Mouse (Mus musculus): ENCODE measurements at regions not wholly inside any gene's neighbourhood (a gene's known extent, or its start where the extent isn't known, plus 50 kb on each side); places are given as distances from the start of the nearest gene placed in this dataset.
A peak's percentile ranks its signal among the peaks of the same experiment; 100 is the strongest.

DNA sequence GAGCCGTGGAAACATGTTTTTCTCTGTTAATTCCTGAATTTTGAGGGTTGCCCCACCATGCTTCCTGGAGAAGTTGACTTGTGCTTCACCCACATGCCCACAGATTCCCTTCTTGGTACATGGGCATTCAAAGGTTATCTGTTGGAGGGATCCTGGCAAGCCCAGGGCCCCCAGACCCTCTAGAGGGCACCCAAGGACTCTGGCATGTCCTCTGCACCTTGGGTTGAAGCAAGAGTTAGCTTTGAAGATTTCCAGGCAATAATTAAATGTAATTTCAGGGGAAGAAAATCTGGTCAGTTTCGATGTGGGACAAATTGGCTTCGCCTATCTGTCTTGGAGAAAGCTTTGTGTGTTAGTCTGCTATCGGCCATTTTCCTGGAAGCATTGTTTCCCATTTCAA lies 339.0 kb upstream of the Zmiz1 start:
- peak; percentile 23 for DNase-seq (ENCODE audit: low read depth, low spot score)

DNA sequence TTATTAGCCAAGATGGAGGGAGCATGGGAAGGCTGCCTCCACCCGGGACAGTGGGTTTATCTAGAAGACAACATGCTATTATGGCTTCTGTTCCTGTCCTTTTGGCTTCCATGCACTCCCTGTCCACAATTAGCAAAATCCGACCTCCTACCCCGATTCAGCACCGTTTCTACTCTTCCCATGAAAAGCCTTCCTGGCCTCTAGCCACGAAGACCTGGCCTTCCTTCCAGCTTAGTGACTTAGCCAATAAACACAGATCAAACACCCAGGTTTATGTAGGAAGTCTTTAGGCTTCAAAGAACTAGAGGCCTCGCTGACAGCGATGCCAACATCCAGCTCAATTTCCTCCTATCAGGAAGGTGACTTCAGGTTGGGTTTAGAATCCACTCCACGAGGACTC lies 338.5 kb upstream of the Zmiz1 start:
- DNase-seq (ENCODE audit: low read depth, low spot score): no peak

DNA sequence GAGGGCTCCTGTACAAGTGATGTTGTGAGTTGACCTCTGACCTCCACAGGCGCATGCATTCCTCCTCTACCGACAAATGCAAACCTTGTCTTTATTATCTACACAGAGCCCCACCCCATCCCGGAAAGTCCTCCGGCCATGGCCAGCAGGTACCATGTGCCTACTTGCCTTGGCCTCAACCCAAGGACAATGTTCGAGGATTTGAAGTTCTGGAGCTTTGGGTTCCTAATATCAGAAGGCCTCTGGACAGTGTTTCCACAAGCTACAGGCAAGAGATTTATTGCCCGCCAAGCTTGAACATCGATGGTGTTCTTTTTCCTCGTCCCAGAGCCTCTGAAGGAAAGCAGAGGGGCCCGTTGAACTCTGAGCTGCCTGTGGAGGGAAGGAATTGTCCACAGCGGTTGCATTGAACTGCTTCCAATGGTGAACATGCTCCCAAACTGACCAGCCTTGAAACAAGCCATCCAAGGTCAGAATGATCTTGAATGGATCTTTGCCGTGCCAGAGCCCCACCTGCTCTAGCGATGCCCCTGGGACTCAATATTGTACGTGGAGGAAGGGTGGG lies 335.9 kb upstream of the Zmiz1 start:
- no peak for DNase-seq (ENCODE audit: low read depth, low spot score)

DNA sequence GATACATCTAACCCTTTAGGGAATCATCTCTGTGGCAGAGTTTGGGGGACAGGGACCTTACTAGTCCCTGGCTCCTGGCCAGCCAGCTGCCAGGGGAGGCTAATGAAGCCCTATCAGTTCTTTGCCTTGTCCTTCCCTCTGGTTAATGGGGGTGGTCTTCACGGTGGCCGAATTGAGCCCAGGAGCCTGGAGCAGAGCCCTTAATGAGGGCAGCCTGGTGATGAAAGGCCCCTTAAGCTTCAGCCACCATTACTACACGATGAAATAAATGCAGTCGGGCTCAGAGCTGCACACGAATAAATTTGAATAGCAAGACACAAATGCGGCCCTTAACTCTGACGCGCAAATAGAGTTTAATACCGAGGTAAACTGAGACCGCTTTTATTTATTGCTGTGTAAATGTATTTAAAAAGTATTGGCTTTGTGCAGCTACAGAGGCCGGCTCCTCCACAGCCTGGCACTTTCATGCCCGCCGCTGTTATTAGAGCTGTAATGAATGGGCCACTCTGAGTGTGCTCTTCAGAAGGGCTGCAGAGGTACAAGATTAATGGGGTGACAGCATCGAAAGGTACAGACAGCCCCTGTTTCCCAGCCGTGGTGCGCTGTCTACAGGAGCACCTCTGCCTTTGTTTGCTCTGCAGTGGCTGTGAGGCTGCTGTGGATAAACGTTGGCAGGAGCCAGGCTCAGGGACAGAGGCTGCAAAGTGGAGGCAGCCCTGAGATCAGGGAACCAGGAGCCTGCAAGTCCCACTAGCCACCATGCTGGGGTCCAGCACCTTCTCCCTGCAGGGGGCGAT lies 335.2 kb upstream of the Zmiz1 start:
- DNase-seq (ENCODE audit: low read depth, low spot score): peak; percentile 31

DNA sequence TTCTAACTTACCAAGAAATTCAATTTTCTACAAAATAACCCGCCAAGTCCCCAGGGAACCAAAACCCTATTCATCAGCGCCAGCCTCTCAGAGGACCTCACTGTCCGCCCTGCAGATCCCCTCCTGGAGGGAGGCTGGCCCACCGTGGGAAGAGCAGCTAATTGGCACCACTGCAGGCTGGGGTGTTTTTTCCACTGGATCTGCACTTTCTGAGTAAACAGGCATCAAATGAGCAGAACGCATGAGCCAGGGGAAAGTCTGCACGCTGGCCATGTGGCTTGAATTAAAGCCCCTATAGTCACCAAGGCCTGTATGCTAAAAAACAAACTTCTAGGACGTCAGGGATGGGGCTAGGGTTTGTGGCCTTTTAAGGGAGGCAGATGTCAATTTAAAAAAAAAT lies 332.4 kb upstream of the Zmiz1 start:
- no peak for DNase-seq (ENCODE audit: low read depth, low spot score)

DNA sequence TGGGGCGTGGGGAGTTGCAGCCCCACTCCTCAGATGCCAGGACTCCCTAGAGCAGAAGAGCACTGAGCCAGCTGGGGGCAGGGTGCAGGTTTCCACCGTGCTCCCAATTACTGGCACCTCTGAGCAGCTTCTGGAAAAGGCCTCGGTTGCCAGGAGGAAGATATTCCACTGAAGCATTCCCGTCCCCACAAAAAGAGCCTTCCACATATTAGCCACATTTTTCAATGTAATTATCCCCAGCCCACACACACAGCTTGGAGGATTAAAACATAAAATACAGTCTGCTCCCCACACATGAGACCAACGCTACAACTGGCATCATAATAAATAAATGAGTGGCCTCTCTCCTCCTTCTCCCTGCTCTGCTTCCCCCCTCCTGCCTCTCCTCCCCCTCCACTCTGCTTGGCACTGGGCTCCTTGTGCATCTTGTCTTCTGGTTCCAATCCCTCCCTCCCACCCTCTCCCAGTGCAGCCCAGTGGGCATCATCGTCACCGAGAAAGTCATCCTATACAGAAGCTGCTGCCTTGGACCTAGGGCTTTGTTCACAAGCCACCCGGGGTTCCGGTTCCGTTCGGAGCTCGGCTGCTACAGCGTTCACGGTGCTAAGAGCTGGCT lies 331.3 kb upstream of the Zmiz1 start:
- DNase-seq (ENCODE audit: low read depth, low spot score): peak; percentile 76

DNA sequence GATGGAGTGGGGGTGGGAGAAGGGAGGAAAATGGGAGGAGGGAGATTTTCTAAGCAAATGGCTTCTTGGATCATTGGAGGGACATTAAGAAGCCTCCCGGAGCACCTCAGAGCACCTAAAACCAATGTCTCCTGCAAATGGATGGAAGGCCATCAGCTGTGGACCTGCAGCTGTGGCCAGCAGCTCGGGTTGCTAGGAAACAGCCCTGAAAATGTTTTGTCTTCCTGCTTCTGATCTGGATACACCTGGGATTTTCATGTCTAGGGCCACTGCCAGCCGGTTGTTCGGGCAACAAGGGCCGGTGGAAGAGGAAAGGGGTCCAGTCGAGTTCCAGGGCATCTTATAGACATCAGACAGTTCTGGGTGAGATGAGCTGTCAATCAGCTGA lies 330.8 kb upstream of the Zmiz1 start:
- no peak for DNase-seq (ENCODE audit: low read depth, low spot score)

DNA sequence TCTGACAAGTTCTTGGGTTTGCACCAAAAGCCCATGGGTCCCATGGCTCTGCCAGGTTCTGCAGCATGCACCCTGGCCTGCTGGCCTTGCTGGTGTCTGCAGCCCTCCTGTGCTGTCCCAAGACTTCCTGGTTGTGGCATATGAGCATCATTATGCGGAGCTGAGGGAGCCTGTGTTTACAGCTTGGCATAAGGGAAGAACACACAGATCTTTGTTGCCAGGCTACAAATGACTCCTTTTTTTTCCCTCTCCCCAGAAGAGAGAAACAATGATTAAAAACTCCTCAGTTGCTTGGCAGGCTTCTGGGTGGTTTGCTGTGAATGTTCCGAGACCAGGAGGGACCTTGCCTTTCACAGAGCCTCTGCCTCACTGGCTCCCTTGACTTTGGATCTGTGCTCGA lies 323.6 kb upstream of the Zmiz1 start:
- DNase-seq (ENCODE audit: low read depth, low spot score): peak; percentile 71

DNA sequence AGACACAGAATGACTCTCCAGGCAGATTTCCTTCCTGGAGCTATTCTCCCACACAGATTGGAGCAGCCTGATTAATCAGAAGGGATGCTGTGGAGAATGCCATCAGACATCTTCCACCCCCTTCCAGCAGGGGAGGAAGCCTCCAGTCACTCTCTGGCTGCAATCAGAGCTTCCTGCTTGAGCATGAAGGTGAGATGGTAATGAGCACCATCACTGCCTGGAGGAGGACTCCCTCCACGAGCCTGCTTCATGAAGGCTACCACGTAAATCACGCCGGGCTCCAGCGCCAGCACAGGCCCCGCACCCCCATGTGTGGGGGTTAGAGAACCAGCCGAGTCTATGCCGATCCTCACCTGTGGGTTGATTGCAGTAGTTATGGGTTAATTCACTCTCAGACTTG lies 321.7 kb upstream of the Zmiz1 start:
- DNase-seq (ENCODE audit: low read depth, low spot score): peak; percentile 90

DNA sequence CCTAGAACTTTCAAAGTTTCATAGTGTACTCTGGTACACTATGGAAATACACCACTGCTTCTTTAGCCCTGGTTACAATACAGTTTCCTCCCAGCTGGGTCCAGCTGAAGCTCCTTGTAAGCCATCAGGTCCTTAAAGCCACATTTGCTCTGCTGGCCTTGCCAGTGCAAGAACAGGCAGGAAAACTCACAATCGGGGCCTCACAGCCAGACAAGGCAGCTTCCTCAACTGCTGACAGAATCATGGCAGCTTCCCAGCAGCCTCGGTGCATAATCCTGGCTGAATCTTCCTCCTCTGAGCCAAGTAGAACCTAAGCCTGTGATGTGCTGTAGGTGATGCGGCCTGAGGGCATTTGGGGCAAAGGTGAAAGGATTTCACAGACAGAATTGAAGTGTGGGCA lies 320.5 kb upstream of the Zmiz1 start:
- DNase-seq (ENCODE audit: low read depth, low spot score): peak; percentile 47

DNA sequence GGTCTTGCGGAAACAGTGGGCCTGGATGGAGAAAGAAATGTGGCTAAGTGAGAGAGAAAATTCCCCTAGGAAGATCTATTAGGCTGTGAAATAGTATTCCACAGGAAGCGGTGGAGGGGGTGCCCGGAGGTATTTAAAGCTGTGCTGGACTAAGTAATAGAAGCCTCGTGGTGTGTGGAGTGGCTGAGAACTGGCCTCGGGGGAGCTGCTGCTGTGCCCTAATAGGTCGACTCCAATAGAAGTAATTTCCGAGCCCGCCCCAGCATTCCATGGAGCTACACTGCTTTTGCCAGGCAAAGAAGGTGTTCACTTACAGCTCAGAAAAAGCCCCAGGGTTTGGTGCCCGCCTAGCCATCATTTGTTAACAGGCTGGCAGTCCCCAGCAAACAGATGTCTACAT lies 317.1 kb upstream of the Zmiz1 start:
- DNase-seq (ENCODE audit: low read depth, low spot score): no peak

DNA sequence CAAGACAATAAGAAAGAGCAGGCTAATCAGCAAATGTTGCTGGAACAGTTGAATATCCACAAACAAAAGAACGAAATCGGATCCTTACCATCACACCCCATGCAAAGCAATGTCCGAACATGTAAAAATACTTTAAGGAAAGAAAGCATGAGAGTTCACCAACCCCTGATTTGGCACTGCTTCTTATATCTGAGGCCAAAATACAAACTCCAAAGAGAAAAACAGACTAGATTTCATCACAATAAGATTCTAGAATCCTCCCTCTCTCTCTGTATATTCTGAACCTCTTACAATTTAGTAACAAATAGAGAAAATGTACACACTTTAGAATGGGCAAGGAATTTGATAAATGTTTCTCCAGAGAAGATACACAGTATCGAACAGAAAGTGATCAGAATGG lies 315.9 kb upstream of the Zmiz1 start:
- DNase-seq (ENCODE audit: low read depth, low spot score): no peak

DNA sequence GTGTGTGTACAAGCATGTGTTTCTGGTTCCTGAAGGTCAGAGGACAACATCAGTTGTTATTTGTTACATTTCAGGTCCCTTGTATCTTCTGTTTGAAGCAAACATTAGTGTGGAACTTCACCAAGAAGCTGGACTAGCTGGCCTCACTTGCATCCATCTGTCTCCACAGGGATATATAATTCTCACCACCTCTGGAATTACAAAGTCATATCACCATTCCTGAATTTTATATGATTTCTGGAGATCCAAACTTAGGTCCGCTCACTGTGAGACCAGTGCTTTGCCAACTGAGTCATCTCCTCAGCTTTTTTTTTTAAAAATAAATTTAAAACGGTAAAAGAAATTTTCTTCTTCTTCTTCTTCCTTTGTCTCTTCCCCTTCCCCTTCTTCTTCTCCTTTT lies 311.3 kb upstream of the Zmiz1 start:
- peak; percentile 48 for DNase-seq (ENCODE audit: low read depth, low spot score)

DNA sequence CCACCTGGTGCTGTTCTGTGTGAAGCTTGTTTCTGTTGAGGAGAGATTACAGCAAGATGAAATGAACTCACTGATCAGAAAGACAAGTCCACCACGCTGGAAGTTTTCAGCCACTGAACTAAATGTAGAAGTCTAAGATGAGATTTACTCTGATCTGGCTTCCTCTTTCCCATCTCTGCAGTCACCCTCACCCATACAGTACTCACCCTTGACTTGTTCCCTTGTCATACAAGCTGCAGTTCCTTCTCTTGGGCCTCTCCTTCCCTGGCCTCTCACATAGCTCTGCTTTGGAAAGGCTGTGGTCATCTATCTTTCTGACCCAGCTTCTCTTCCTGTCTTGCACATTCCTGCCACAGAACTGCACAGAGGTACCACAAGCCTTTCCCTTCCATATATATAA lies 308.0 kb upstream of the Zmiz1 start:
- no peak for DNase-seq (ENCODE audit: low read depth, low spot score)

DNA sequence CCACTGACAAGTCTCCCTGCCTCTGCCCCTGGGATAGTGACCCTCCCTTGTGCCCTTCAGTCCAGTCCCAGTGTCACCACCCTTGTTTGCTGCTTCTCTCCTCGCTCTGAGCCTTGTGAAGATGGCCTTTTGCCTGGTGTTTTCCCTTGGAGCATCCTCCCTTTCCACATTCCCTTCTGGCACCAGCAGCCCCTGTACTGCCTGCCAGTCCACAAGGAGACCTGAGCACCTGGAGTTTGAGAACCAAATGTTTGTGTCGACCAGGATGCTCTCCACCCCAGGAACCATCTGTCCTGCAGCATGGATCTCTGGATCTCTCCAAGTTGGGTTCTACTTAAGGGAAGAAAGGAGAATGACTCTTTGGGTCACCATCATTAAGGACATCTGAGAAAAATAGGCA lies 307.5 kb upstream of the Zmiz1 start:
- peak; percentile 76 for DNase-seq (ENCODE audit: low read depth, low spot score)

DNA sequence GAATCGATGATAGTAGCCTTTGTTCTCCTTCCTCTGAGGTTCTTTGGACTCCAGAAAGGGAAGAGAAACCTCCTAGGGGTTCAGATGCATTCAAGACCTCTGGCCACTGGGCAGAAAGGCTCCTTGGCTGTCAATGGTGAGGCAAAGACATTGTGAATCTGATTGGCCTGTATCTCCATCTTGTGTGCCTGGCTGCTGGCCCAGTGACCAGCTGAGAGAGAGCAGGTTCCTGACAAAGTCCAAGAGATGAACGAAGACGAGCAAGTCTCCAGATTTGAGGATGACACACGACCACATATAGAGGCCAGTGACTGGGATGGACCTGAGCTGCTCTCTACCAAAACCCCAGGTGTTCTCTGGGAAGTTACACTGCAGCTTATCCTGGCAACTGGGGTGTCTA lies 305.4 kb upstream of the Zmiz1 start:
- peak; percentile 24 for DNase-seq (ENCODE audit: low read depth, low spot score)

DNA sequence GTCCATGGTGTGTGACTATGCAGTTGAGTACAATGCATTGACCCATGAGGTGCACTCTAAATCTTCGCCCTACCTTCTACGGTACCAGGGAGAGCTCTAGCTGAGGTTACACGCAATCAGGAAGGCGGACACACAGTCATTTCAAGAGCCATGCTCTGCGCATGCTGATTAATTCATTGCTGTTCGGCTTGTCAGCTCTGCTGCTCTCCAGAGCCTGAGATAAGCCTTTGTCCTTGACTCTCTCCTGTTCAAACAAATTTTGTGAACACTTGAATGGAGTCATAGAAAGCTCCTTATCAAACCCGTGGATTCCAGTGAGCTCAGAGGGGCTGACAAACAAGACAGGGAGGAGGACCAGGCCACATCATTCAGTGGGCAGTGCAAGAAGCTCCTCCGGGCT lies 304.8 kb upstream of the Zmiz1 start:
- peak; percentile 19 for DNase-seq (ENCODE audit: low read depth, low spot score)

DNA sequence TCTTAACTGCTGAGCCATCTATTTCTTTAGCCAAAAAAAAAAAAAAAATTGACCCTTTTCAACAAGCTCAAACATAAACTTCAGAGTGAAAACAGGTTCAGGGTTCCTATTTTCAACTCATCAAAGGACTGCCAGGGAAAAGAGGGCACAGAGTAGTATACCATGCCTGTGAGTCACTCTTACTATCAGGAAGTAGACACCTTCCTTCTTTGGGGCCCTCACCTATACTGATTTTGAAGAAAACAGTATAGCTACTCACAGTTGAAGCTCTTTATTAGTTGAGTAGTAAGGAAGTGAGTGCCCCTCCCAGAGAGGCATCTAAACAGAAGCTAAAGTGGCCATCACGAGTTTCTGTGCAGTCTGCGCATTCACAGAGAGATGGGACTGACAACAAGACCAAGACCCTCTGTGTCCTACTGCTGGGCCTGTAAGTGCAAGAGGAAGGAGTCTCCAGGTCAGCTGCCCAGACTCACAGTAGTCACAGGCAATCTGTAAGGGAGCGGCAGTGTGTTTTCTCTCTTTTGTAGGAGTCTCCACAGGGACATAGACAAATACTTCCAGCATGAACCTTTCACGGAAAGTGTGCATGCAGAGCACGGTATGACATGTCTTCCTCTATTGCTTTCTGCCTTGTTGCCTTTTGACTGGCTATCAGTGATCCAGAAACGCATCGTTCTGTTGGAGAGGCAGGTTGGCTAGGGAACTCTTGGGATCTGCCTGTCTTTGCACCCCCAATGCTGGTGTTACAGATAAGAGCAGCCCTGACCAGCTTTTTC lies 303.8 kb upstream of the Zmiz1 start:
- DNase-seq (ENCODE audit: low read depth, low spot score): peak; percentile 12

DNA sequence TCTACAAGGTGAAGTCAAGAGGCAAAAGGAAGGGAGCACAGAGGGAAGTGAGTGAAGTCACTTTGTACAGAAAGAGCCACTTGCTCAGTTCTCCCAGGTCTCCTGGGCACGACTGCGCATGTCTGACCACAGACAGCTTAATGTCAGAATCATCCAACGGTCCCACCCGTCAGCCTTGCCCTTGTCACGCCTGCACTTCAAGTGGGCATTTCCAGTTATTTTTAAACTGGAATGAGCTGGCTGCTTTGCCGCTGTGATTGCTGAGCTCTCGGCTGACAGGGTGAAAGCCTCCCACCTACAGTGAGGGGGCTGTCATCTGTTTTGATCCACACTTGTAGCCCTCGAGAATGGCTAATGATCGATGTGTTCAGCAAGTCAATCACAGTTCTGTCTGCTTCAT lies 302.8 kb upstream of the Zmiz1 start:
- peak; percentile 61 for DNase-seq (ENCODE audit: low read depth, low spot score)

DNA sequence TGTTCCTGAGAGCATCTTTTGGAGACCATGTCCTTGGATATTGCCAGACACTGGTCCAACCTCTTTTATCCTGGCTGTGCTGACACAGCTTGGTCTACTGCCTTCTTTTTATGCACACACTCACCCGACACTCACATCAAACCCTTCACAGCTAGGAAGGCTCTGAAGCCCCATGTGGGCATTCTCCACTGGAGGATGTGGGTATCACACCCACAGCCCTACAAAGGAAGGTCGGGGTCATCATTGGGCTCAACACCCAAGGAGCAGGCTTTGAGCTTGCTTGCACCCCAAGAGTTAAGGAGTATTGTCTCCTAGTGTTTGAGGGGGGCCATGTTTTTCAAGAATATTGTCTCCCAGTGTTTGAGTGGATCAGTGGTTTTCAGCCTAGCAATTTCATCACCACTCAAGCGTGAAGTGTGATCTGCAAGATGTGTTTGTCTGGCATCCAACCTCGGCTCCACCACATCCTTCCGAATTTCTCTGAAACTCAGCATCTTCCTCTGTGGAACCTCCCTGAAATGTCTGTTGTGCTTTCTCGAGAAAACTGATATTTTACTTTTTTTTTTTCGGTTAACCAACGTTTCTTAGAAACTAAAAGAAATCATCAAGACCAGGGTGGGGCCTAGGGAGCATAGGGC lies 297.2 kb upstream of the Zmiz1 start:
- peak; percentile 31 for DNase-seq (ENCODE audit: low read depth, low spot score)

DNA sequence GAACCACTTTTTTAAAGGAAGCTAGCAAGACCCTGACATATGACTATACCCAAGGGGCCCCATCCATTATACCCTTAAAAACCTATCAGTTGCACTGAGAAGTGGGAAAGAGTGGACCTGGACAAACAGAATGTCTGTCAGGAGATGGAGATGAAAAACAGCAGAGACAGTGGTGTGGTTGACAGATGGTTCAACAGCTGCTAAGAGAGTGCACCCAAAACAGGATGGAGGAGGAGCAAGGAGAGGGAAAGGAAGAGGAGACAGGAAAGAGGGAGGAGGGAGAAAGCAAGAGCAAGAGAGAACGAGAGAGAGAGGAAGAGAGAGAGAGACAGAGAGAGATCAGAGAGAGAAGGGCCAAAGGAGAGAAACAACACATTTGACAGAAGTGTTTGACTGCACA lies 292.8 kb upstream of the Zmiz1 start:
- peak; percentile 46 for DNase-seq (ENCODE audit: low read depth, low spot score)

DNA sequence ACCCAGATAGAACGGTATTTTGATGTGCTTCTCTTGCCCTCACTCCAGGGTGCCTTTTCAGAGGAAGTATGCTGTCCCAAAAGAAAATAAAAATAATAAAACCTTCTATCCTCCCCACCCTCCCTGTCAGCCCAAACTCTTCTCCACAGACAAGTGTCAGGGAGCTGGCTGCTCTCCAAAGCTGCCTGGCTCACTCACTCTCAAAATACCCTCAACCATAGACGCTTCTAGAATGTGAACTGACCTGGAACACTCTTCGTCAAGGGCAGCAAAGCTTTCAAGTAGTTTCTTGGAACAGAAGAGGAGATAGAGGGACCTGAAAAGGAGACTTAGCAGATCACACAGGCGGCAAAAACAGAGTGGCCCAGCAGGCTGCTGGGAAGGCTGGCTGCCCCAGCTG lies 291.4 kb upstream of the Zmiz1 start:
- no peak for DNase-seq (ENCODE audit: low read depth, low spot score)

Data from brain, adult 2 months (tissue).